23 mouse cellular contexts compared by ENCODE assay signal in the genomic region with DNA sequence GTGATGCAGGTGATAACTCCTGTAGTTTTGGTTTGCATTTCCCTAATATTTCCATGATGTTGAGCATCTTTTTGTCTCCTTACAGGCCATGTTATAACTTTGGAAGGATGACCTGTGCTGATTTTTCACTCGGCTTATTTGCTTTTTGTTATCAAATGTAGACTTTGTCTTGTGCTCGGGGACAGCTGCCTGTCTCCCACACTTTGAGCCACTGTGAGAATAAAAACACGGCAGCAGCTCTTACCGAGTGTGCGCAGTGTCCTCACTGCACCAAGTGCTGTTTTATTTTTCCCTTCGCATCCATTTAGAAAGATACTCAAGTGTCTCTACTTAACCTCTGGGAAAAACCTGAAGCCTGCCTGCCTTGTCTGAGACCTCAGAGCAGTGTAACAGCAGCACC.
"Had no signal": no experiment of that assay in that cellular context is flagged by ENCODE, and none has a peak within 500 bp of the region (broad histone marks: within the 10 kb centered on the region; RNA-seq: fewer than 3 reads in every experiment).

No protein-coding gene starts in this region.

- H3K4me3 ChIP-seq: gastrocnemius, adult 2 months; heart, embryonic 10.5 days; heart, embryonic 12.5 days; heart, embryonic 15.5 days; hindbrain, embryonic 10.5 days; hindbrain, embryonic 12.5 days; intestine, embryonic 15.5 days; limb, embryonic 10.5 days; limb, embryonic 12.5 days; liver, embryonic 13.5 days; liver, embryonic 15.5 days had no signal

- H3K9ac ChIP-seq: heart, embryonic 12.5 days; heart, embryonic 15.5 days; hindbrain, embryonic 12.5 days; hindbrain, embryonic 14.5 days; intestine, embryonic 15.5 days; limb, embryonic 12.5 days; liver, embryonic 13.5 days; liver, embryonic 15.5 days; liver, postnatal 0 days had no signal

- H3K27ac ChIP-seq: heart, embryonic 10.5 days; hindbrain, embryonic 12.5 days; intestine, embryonic 15.5 days; limb, embryonic 10.5 days; liver, embryonic 13.5 days; liver, embryonic 15.5 days had no signal

- H3K36me3 ChIP-seq: heart, embryonic 10.5 days; heart, embryonic 12.5 days; heart, embryonic 15.5 days; hindbrain, embryonic 10.5 days; hindbrain, embryonic 12.5 days; intestine, embryonic 15.5 days; limb, embryonic 10.5 days; limb, embryonic 12.5 days; liver, embryonic 13.5 days; liver, embryonic 15.5 days had no signal

- H3K4me1 ChIP-seq: liver, embryonic 15.5 days had no signal

- H3K27me3 ChIP-seq: heart, embryonic 12.5 days; heart, embryonic 15.5 days; hindbrain, embryonic 12.5 days; intestine, embryonic 15.5 days; limb, embryonic 12.5 days; liver, embryonic 13.5 days; liver, embryonic 15.5 days had no signal

- DNase-seq: gastrocnemius, adult 2 months; gastrocnemius, postnatal 10 days; gastrocnemius, postnatal 25 days; heart, adult 18-20 months; heart, postnatal 4 days; kidney, adult 18-20 months; kidney, adult 8-10 months; kidney, postnatal 10 days; kidney, postnatal 25 days; kidney, postnatal 4 days; layer of hippocampus, adult 9-11 months; liver, embryonic 13.5 days; liver, postnatal 0 days had no signal
